Mouse (Mus musculus) hindbrain, embryonic 12.5 days (tissue): ENCODE data around the gene Mrpl14. TPM values are rescaled to one million over a fixed set of nuclear protein-coding genes. Genes with fewer than 3 reads are reported as not detected.

Source experiments
- ATAC-seq: fragments of 200-750 bp; cut with Nextera tagmentation; 2 replicates; pipeline ENCODE4 v1.8.0; 2017; ENCODE audit warnings: moderate TSS enrichment; ENCODE audit not compliant: low FRiP score
- H3K27ac ChIP-seq: fragments of 300-500 bp; sonication (generic); 2 replicates; pipeline ENCODE4 v1.5.1; 2016; ENCODE audit warnings: mild to moderate bottlenecking
- H3K27me3 ChIP-seq: fragments of 300-500 bp; sonication (generic); 2 replicates; pipeline ENCODE4 v1.6.1; 2016; ENCODE audit warnings: mild to moderate bottlenecking
- H3K36me3 ChIP-seq: fragments of 300-500 bp; sonication (generic); 2 replicates; pipeline ENCODE4 v1.6.1; 2016; ENCODE audit warnings: mild to moderate bottlenecking
- H3K4me1 ChIP-seq: fragments of 300-500 bp; sonication (generic); 2 replicates; pipeline ENCODE4 v1.6.1; 2016
- H3K4me2 ChIP-seq: fragments of 300-500 bp; sonication (generic); replicated peaks from 2 replicates; pipeline ENCODE4 v1.6.1; 2016; ENCODE audit warnings: mild to moderate bottlenecking
- H3K4me3 ChIP-seq: fragments of 300-500 bp; sonication (generic); 2 replicates; pipeline ENCODE4 v1.5.1; 2016; ENCODE audit warnings: mild to moderate bottlenecking
- H3K9ac ChIP-seq: fragments of 300-500 bp; sonication (generic); 2 replicates; pipeline ENCODE4 v1.6.1; 2016; ENCODE audit warnings: mild to moderate bottlenecking, moderate library complexity
- H3K9me3 ChIP-seq: fragments of 300-500 bp; sonication (generic); replicated peaks from 2 replicates; pipeline ENCODE4 v1.6.1; 2016; ENCODE audit warnings: mild to moderate bottlenecking
- WGBS: fragments of 180-500 bp; shearing (Covaris S2); methylation state at CpG from one replicate; pipeline ENCODE4 v1.1.7; 2016; 5-methylcytosine and 5-hydroxymethylcytosine counted together
- polyA plus RNA-seq: library from polyadenylated mRNA; unstranded; fragments of >200 nt; fragmentation: Nextera tagmentation; extraction: Ambion mirVana; gene quantifications from 2 replicates; pipeline ENCODE4 v1.2.1, GENCODE M21; 2016

Mrpl14 gene
- polyA plus RNA-seq, 1 experiment from 2014 or later, result 110 TPM

GRCm38 (mm10) chr17:45692159-45692558, 6.0 kb downstream of the Mrpl14 start:
- Histone ChIP-seq H3K27me3 (no peaks in the 10 kb centered on the region), H3K4me1 (peaks cover 10% of the 10 kb centered on the region), H3K9ac (no peak overlapping the region), H3K4me3 (no peak overlapping the region), H3K27ac (no peak overlapping the region), H3K36me3 (0 out of 2 replicates have a peak, but pooled peaks cover 5% of the 10 kb centered on the region), H3K4me2 (no peak overlapping the region), H3K9me3 (no peaks in the 10 kb centered on the region)
- 82% methylated on average over 5 of the region's 5 CpGs for WGBS
- no peak for ATAC-seq

- H3K27ac ChIP-seq, result no peak overlapping the region
- H3K9ac ChIP-seq, result no peak overlapping the region
- H3K36me3 ChIP-seq, result peaks cover 17% of the 10 kb centered on the region
- H3K4me2 ChIP-seq, result no peak overlapping the region
- H3K4me3 ChIP-seq, result no peak overlapping the region
- ATAC-seq, result no peak
- H3K27me3 ChIP-seq, result no peaks in the 10 kb centered on the region
- H3K9me3 ChIP-seq, result no peaks in the 10 kb centered on the region
- 83% methylated on average over 18 of the region's 18 CpGs for WGBS
- 0 out of 2 replicates have a peak, but pooled peaks cover 2% of the 10 kb centered on the region for H3K4me1 ChIP-seq
Measured at GRCm38 (mm10) chr17:45693812-45694565, 7.9 kb downstream of the Mrpl14 start.

GRCm38 (mm10) chr17:45695227-45696120, 9.4 kb downstream of the Mrpl14 start:
- H3K36me3 ChIP-seq, result peaks cover 17% of the 10 kb centered on the region
- no peak overlapping the region for H3K4me2 ChIP-seq
- H3K27me3 ChIP-seq, result no peaks in the 10 kb centered on the region
- no peak overlapping the region for H3K27ac ChIP-seq
- H3K9ac ChIP-seq, result no peak overlapping the region
- no peak for ATAC-seq
- H3K4me3 ChIP-seq, result no peak overlapping the region
- H3K9me3 ChIP-seq, result no peaks in the 10 kb centered on the region
- peaks cover 6% of the 10 kb centered on the region for H3K4me1 ChIP-seq
- 78% methylated on average over 22 of the region's 23 CpGs for WGBS

GRCm38 (mm10) chr17:45696981-45697380, 10.9 kb downstream of the Mrpl14 start:
- H3K4me1 ChIP-seq, result peaks cover 6% of the 10 kb centered on the region
- no peaks in the 10 kb centered on the region for H3K9me3 ChIP-seq
- peaks cover 17% of the 10 kb centered on the region for H3K36me3 ChIP-seq
- no peaks in the 10 kb centered on the region for H3K27me3 ChIP-seq
- ATAC-seq, result no peak
- H3K9ac ChIP-seq, result no peak overlapping the region
- no peak overlapping the region for H3K4me3 ChIP-seq
- WGBS, result 91% methylated on average over 9 of the region's 9 CpGs
- no peak overlapping the region for H3K27ac ChIP-seq
- H3K4me2 ChIP-seq, result no peak overlapping the region

- Histone ChIP-seq H3K4me3 (no peak overlapping the region), H3K9me3 (no peaks in the 10 kb centered on the region), H3K36me3 (peaks cover 17% of the 10 kb centered on the region), H3K27me3 (no peaks in the 10 kb centered on the region), H3K4me1 (peaks cover 6% of the 10 kb centered on the region), H3K9ac (no peak overlapping the region), H3K4me2 (no peak overlapping the region), H3K27ac (no peak overlapping the region)
- ATAC-seq, result no peak
- 88% methylated on average over 6 of the region's 6 CpGs for WGBS
Measured at GRCm38 (mm10) chr17:45698368-45698767, 12.2 kb downstream of the Mrpl14 start.

- WGBS, result 93% methylated on average over 3 of the region's 3 CpGs
- Histone ChIP-seq H3K4me3 (no peak overlapping the region), H3K4me2 (no peak overlapping the region), H3K9me3 (no peaks in the 10 kb centered on the region), H3K27me3 (no peaks in the 10 kb centered on the region), H3K27ac (no peak overlapping the region), H3K9ac (no peak overlapping the region), H3K4me1 (peaks cover 4% of the 10 kb centered on the region), H3K36me3 (peaks cover 17% of the 10 kb centered on the region)
- ATAC-seq, result no peak
Measured at GRCm38 (mm10) chr17:45699039-45699740, 13.1 kb downstream of the Mrpl14 start.

GRCm38 (mm10) chr17:45700496-45701235, 14.5 kb downstream of the Mrpl14 start:
- H3K36me3 ChIP-seq, result peaks cover 17% of the 10 kb centered on the region
- H3K9ac ChIP-seq, result no peak overlapping the region
- H3K4me2 ChIP-seq, result no peak overlapping the region
- no peaks in the 10 kb centered on the region for H3K9me3 ChIP-seq
- peak overlapping the region; percentile 23; the same call in 1 of the 2 replicates for H3K27ac ChIP-seq
- H3K4me3 ChIP-seq, result no peak overlapping the region
- no peak for ATAC-seq
- peaks cover 4% of the 10 kb centered on the region for H3K4me1 ChIP-seq
- 54% methylated on average over 9 of the region's 16 CpGs for WGBS
- H3K27me3 ChIP-seq, result no peaks in the 10 kb centered on the region

GRCm38 (mm10) chr17:45701236-45701591, 15.1 kb downstream of the Mrpl14 start:
- no peak overlapping the region for H3K4me3 ChIP-seq
- 72% methylated on average over 9 of the region's 9 CpGs for WGBS
- no peak overlapping the region for H3K27ac ChIP-seq
- no peak overlapping the region for H3K4me2 ChIP-seq
- no peak overlapping the region for H3K9ac ChIP-seq
- H3K27me3 ChIP-seq, result no peaks in the 10 kb centered on the region
- H3K36me3 ChIP-seq, result peaks cover 17% of the 10 kb centered on the region
- H3K4me1 ChIP-seq, result peaks cover 4% of the 10 kb centered on the region
- H3K9me3 ChIP-seq, result no peaks in the 10 kb centered on the region
- ATAC-seq, result no peak

GRCm38 (mm10) chr17:45702254-45702653, 16.1 kb downstream of the Mrpl14 start:
- Histone ChIP-seq H3K36me3 (peaks cover 12% of the 10 kb centered on the region), H3K27ac (no peak overlapping the region), H3K9me3 (no peaks in the 10 kb centered on the region), H3K27me3 (no peaks in the 10 kb centered on the region), H3K4me2 (no peak overlapping the region), H3K4me1 (peaks cover 4% of the 10 kb centered on the region), H3K9ac (no peak overlapping the region), H3K4me3 (no peak overlapping the region)
- ATAC-seq, result no peak
- 51% methylated on average over 4 of the region's 4 CpGs for WGBS

- Histone ChIP-seq H3K27me3 (no peaks in the 10 kb centered on the region), H3K9me3 (no peaks in the 10 kb centered on the region), H3K4me3 (no peak overlapping the region), H3K27ac (no peak overlapping the region), H3K4me1 (peaks cover 4% of the 10 kb centered on the region), H3K4me2 (no peak overlapping the region), H3K36me3 (peaks cover 5% of the 10 kb centered on the region), H3K9ac (no peak overlapping the region)
- ATAC-seq, result no peak
- 56% methylated on average over 7 of the region's 7 CpGs for WGBS
Measured at GRCm38 (mm10) chr17:45703187-45703586, 17.1 kb downstream of the Mrpl14 start.

- Histone ChIP-seq H3K27ac (no peak overlapping the region), H3K4me1 (no peaks in the 10 kb centered on the region), H3K9ac (no peak overlapping the region), H3K27me3 (no peaks in the 10 kb centered on the region), H3K9me3 (no peaks in the 10 kb centered on the region), H3K36me3 (no peaks in the 10 kb centered on the region), H3K4me2 (no peak overlapping the region), H3K4me3 (no peak overlapping the region)
- ATAC-seq, result no peak
- 87% methylated on average over 5 of the region's 5 CpGs for WGBS
Measured at GRCm38 (mm10) chr17:45706796-45707195, 20.7 kb downstream of the Mrpl14 start.
